Mouse (Mus musculus): ENCODE results near the gene Celf2.

GRCm38 (mm10) chr2:7548886-7549285 lies 39.5 kb upstream of the Celf2 start:
- no peak for TF ChIP-seq POLR2A (IDR thresholded peaks at IDR 0.05; ENCODE audit: low read depth, low read length)
- no peak for TF ChIP-seq CTCF (IDR thresholded peaks at IDR 0.05; ENCODE audit: extremely low read depth, insufficient read length, insufficient replicate concordance, low read depth, low read length)
